Comparison of ENCODE assay signal across 22 mouse cellular contexts in genomic region chr7:114183416-114183815, GRCm38 (mm10).
A peak's percentile ranks its signal among the peaks of the same experiment; 100 is the strongest.
DNase-seq lines count a peak whose midpoint lies in the region; ATAC-seq and TF ChIP-seq lines count a peak whose summit lies in the region.
"Had no signal": no experiment of that assay in that cellular context is flagged by ENCODE, and none has a peak within 500 bp of the region (broad histone marks: within the 10 kb centered on the region; RNA-seq: fewer than 3 reads in every experiment).

No protein-coding gene starts in this region.

- TF ChIP-seq CTCF in lung, postnatal 0 days (IDR thresholded peaks at IDR 0.05): no peak
- TF ChIP-seq CTCF in Patski (IDR thresholded peaks at IDR 0.05): no peak

- in situ Hi-C loops in Patski (cut with MboI; ENCODE audit: low pct_unique_long_range_greater_than_20kb): no loop called here

- no peak overlapping the region for H3K9ac ChIP-seq in lung, postnatal 0 days (replicated peaks; ENCODE audit: low read depth)
- H3K9ac ChIP-seq: embryonic facial prominence, embryonic 15.5 days; forebrain, embryonic 15.5 days; heart, embryonic 12.5 days; hindbrain, embryonic 14.5 days had no signal

- H3K9me3 ChIP-seq in lung, postnatal 0 days (ENCODE audit: low read length): no peaks in the 10 kb centered on the region; the same call in 1 of the 2 replicates
- H3K9me3 ChIP-seq: embryonic facial prominence, embryonic 15.5 days; forebrain, embryonic 15.5 days; G1E; heart, embryonic 12.5 days; hindbrain, embryonic 10.5 days had no signal

- H3K4me3 ChIP-seq in lung, postnatal 0 days (ENCODE audit: low read depth, low read length): no peak overlapping the region
- no peak overlapping the region for H3K4me3 ChIP-seq in brown adipose tissue, adult 24 weeks (ENCODE audit: insufficient read depth, low read depth, low read length)
- H3K4me3 ChIP-seq: embryonic facial prominence, embryonic 15.5 days; forebrain, embryonic 15.5 days; heart, adult 2 months; heart, embryonic 12.5 days; hindbrain, embryonic 10.5 days had no signal

- POLR2A ChIA-PET in Patski (lab: Charles Lee): interaction anchor here (0.6 to 1.6 kb wide), 3 partner anchors 19 to 116 kb away, joined by 3 to 5 read pairs (median 3); no protein-coding TSS in a partner anchor

- TF ChIP-seq EP300 in lung, postnatal 0 days (IDR thresholded peaks at IDR 0.05): no peak

- DNase-seq in lung, postnatal 0 days (ENCODE audit: low spot score): peak; percentile 21
- no peak for DNase-seq in lung, postnatal 4 days
- no peak for DNase-seq in Patski (ENCODE audit: low read depth, low spot score)
- DNase-seq in urinary bladder, postnatal 10 days (ENCODE audit: low spot score): no peak
- no peak for DNase-seq in layer of hippocampus, postnatal 10 days (ENCODE audit: low spot score in 2 of 2)
- DNase-seq: adrenal gland, adult 8-10 months; adrenal gland, postnatal 36 days; B cell, adult 2 months; cerebellum, adult 11 months; cerebellum, adult 8-10 months; cerebellum, postnatal 14 days; embryo, embryonic 11 days; gastrocnemius, postnatal 14 days; heart, adult 2 months had no signal

- no peak overlapping the region for H3K27ac ChIP-seq in lung, postnatal 0 days (ENCODE audit: low read length)
- H3K27ac ChIP-seq in brown adipose tissue, adult 24 weeks (replicated peaks; ENCODE audit: low read depth, low read length): peak overlapping the region; percentile 1; the same call in 1 of the 2 replicates
- H3K27ac ChIP-seq: embryonic facial prominence, embryonic 15.5 days; forebrain, embryonic 15.5 days; heart, adult 2 months; hindbrain, embryonic 10.5 days; hindbrain, embryonic 14.5 days had no signal

- H3K36me3 ChIP-seq in lung, postnatal 0 days (ENCODE audit: insufficient read depth, low read length): no peaks in the 10 kb centered on the region
- H3K36me3 ChIP-seq: embryonic facial prominence, embryonic 15.5 days; forebrain, embryonic 15.5 days; G1E; heart, embryonic 12.5 days; hindbrain, embryonic 10.5 days had no signal

- 59% methylated on average over 6 of the region's 6 CpGs for WGBS in lung, postnatal 0 days

- no peak for ATAC-seq in lung, postnatal 0 days
- ATAC-seq in Patski: peak; percentile 41
- ATAC-seq: CD4-positive, CD25-positive, alpha-beta regulatory T cell, adult 4 months; forebrain, embryonic 15.5 days had no signal

- no peaks in the 10 kb centered on the region for H3K27me3 ChIP-seq in lung, postnatal 0 days (replicated peaks; ENCODE audit: insufficient read depth, low read length)
- H3K27me3 ChIP-seq in Patski: no peaks in the 10 kb centered on the region
- H3K27me3 ChIP-seq: embryonic facial prominence, embryonic 15.5 days; forebrain, embryonic 15.5 days; heart, embryonic 12.5 days had no signal

- H3K4me1 ChIP-seq in lung, postnatal 0 days (ENCODE audit: insufficient read depth, low read depth, low read length): no peaks in the 10 kb centered on the region
- H3K4me1 ChIP-seq in brown adipose tissue, adult 24 weeks (ENCODE audit: control insufficient read depth, insufficient read depth, insufficient read length, low read length): 0 out of 2 replicates have a peak, but pooled peaks cover 3% of the 10 kb centered on the region

- CTCF ChIA-PET in Patski (lab: Charles Lee): interaction anchor here (1.1 to 2.7 kb wide), 5 partner anchors 9 to 104 kb away, joined by 3 to 10 read pairs (median 5); no protein-coding TSS in a partner anchor

- H3K4me2 ChIP-seq in lung, postnatal 0 days (replicated peaks; ENCODE audit: low read depth, low read length): no peak overlapping the region
- H3K4me2 ChIP-seq: embryonic facial prominence, embryonic 15.5 days; forebrain, embryonic 15.5 days; heart, embryonic 12.5 days; hindbrain, embryonic 14.5 days had no signal
